Mouse (Mus musculus) lung, postnatal 0 days (tissue): ENCODE data around the gene Elmo1. TPM values are rescaled to one million over a fixed set of nuclear protein-coding genes. Genes with fewer than 3 reads are reported as not detected.

Source experiments
- ATAC-seq: fragments of 200-750 bp; cut with Nextera tagmentation; 2 replicates; pipeline ENCODE4 v1.8.0; 2017; ENCODE audit warnings: moderate library complexity
- DNase-seq: peaks from one replicate; pipeline ENCODE4 v3.0.0-alpha.2; 2016; ENCODE audit warnings: low spot score
- H3K27ac ChIP-seq: fragments of 300-500 bp; sonication (generic); 2 replicates; pipeline ENCODE4 v1.5.1; 2014; ENCODE audit warnings: antibody characterized with exemption, mild to moderate bottlenecking, low read length, mixed read lengths
- H3K27me3 ChIP-seq: fragments of 300-500 bp; sonication (generic); replicated peaks from 2 replicates; pipeline ENCODE4 v1.6.1; 2014; ENCODE audit warnings: low read length, mixed read lengths; ENCODE audit not compliant: insufficient read depth
- H3K36me3 ChIP-seq: fragments of 300-500 bp; sonication (generic); 2 replicates; pipeline ENCODE4 v1.6.1; 2014; ENCODE audit warnings: low read length, mixed read lengths; ENCODE audit not compliant: insufficient read depth
- H3K4me1 ChIP-seq: fragments of 300-500 bp; sonication (generic); 2 replicates; pipeline ENCODE4 v1.6.1; 2014; ENCODE audit warnings: antibody characterized with exemption, low read depth, low read length, mixed read lengths; ENCODE audit not compliant: insufficient read depth
- H3K4me2 ChIP-seq: fragments of 300-500 bp; sonication (generic); replicated peaks from 2 replicates; pipeline ENCODE4 v1.6.1; 2014; ENCODE audit warnings: low read depth, mild to moderate bottlenecking, low read length, moderate library complexity, mixed read lengths
- H3K4me3 ChIP-seq: fragments of 300-500 bp; sonication (generic); 2 replicates; pipeline ENCODE4 v1.5.1; 2014; ENCODE audit warnings: low read depth, low read length
- H3K9ac ChIP-seq: fragments of 300-500 bp; sonication (generic); replicated peaks from 2 replicates; pipeline ENCODE4 v1.6.1; 2014; ENCODE audit warnings: low read depth, mild to moderate bottlenecking
- H3K9me3 ChIP-seq: fragments of 300-500 bp; sonication (generic); 2 replicates; pipeline ENCODE4 v1.6.1; 2016; ENCODE audit warnings: low read length, mixed read lengths
- CTCF ChIP-seq: IDR thresholded peaks from 2 replicates; pipeline ENCODE4 v1.5.1; 2016; ENCODE audit warnings: antibody characterized with exemption, mild to moderate bottlenecking
- EP300 ChIP-seq: IDR thresholded peaks from 2 replicates; pipeline ENCODE4 v1.6.1; 2016; ENCODE audit warnings: antibody characterized with exemption, mild to moderate bottlenecking, control low read depth
- WGBS: fragments of 180-500 bp; shearing (Covaris S2); extraction: QIAGEN DNeasy Blood & Tissue Kit; methylation state at CpG from one replicate; pipeline ENCODE4 v1.1.7; 2014; 5-methylcytosine and 5-hydroxymethylcytosine counted together
- polyA plus RNA-seq: library from polyadenylated mRNA; unstranded; fragments of >200 nt; fragmentation: Nextera tagmentation; extraction: Ambion mirVana; gene quantifications from 2 replicates; pipeline ENCODE4 v1.2.1, GENCODE M21; 2015

Elmo1 gene
- polyA plus RNA-seq, 1 experiment from 2014 or later, result 20.8 TPM

GRCm38 (mm10) chr13:20130731-20131130 is 40.3 kb downstream of the Elmo1 start:
- H3K4me1 ChIP-seq, result peaks cover 18% of the 10 kb centered on the region; the same call in 1 of the 2 replicates
- no peak for DNase-seq
- WGBS, result 66% methylated on average over 3 of the region's 3 CpGs
- TF ChIP-seq EP300 (no peak), CTCF (no peak)
- no peak overlapping the region for H3K4me3 ChIP-seq
- H3K27ac ChIP-seq, result no peak overlapping the region
- H3K27me3 ChIP-seq, result no peaks in the 10 kb centered on the region
- H3K4me2 ChIP-seq, result no peak overlapping the region
- H3K36me3 ChIP-seq, result no peaks in the 10 kb centered on the region
- no peaks in the 10 kb centered on the region for H3K9me3 ChIP-seq
- no peak for ATAC-seq
- H3K9ac ChIP-seq, result no peak overlapping the region

GRCm38 (mm10) chr13:20131322-20131997 is 41.1 kb downstream of the Elmo1 start:
- Histone ChIP-seq H3K27me3 (no peaks in the 10 kb centered on the region), H3K4me2 (no peak overlapping the region), H3K27ac (peak overlapping the region; percentile 4; the same call in 1 of the 2 replicates), H3K9me3 (no peaks in the 10 kb centered on the region), H3K9ac (no peak overlapping the region), H3K36me3 (no peaks in the 10 kb centered on the region), H3K4me3 (no peak overlapping the region), H3K4me1 (peaks cover 18% of the 10 kb centered on the region; the same call in 1 of the 2 replicates)
- ATAC-seq (peak; percentile 12; the same call in 1 of the 2 replicates), DNase-seq (peak; percentile 70)
- WGBS, result 64% methylated on average over 5 of the region's 5 CpGs
- TF ChIP-seq CTCF (no peak), EP300 (peak; percentile 50)

- H3K9me3 ChIP-seq, result no peaks in the 10 kb centered on the region
- H3K27ac ChIP-seq, result no peak overlapping the region
- H3K4me3 ChIP-seq, result no peak overlapping the region
- H3K36me3 ChIP-seq, result no peaks in the 10 kb centered on the region
- no peaks in the 10 kb centered on the region for H3K27me3 ChIP-seq
- no peak overlapping the region for H3K9ac ChIP-seq
- 44% methylated on average over 4 of the region's 4 CpGs for WGBS
- TF ChIP-seq EP300 (no peak), CTCF (no peak)
- no peak for ATAC-seq
- DNase-seq, result no peak
- no peak overlapping the region for H3K4me2 ChIP-seq
- H3K4me1 ChIP-seq, result peaks cover 18% of the 10 kb centered on the region; the same call in 1 of the 2 replicates
Observed at GRCm38 (mm10) chr13:20131998-20132371, 41.6 kb downstream of the Elmo1 start.

- WGBS, result 27% methylated on average over 6 of the region's 6 CpGs
- Histone ChIP-seq H3K9me3 (no peaks in the 10 kb centered on the region), H3K4me3 (no peak overlapping the region), H3K4me2 (no peak overlapping the region), H3K36me3 (no peaks in the 10 kb centered on the region), H3K9ac (no peak overlapping the region), H3K27ac (peak overlapping the region; percentile 68), H3K4me1 (peaks cover 22% of the 10 kb centered on the region), H3K27me3 (no peaks in the 10 kb centered on the region)
- DNase-seq, result peak; percentile 82
- TF ChIP-seq EP300 (no peak; the same call in 1 of the 2 replicates), CTCF (no peak; the same call in 1 of the 2 replicates)
- peak; percentile 85 for ATAC-seq
Observed at GRCm38 (mm10) chr13:20133602-20134394, 43.4 kb downstream of the Elmo1 start.

- Histone ChIP-seq H3K4me1 (peaks cover 23% of the 10 kb centered on the region), H3K36me3 (no peaks in the 10 kb centered on the region), H3K27ac (peak overlapping the region; percentile 49), H3K9ac (no peak overlapping the region), H3K9me3 (no peaks in the 10 kb centered on the region), H3K27me3 (no peaks in the 10 kb centered on the region), H3K4me3 (no peak overlapping the region), H3K4me2 (no peak overlapping the region)
- WGBS, result 74% methylated on average over 18 of the region's 18 CpGs
- no peak for TF ChIP-seq CTCF
- TF ChIP-seq EP300, result peak; percentile 5; the same call in 1 of the 2 replicates
- ATAC-seq (0 out of 2 replicates have a peak, but pooled peaks have one; percentile 27), DNase-seq (no peak)
Observed at GRCm38 (mm10) chr13:20134395-20135225, 44.2 kb downstream of the Elmo1 start.

- Histone ChIP-seq H3K36me3 (no peaks in the 10 kb centered on the region), H3K4me3 (no peak overlapping the region), H3K27ac (no peak overlapping the region), H3K9me3 (no peaks in the 10 kb centered on the region), H3K9ac (no peak overlapping the region), H3K4me1 (peaks cover 23% of the 10 kb centered on the region), H3K27me3 (no peaks in the 10 kb centered on the region), H3K4me2 (no peak overlapping the region)
- no peak for DNase-seq
- TF ChIP-seq EP300 (no peak), CTCF (no peak)
- no peak for ATAC-seq
Observed at GRCm38 (mm10) chr13:20136753-20137152, 46.4 kb downstream of the Elmo1 start.
